Mouse (Mus musculus) ES-E14 (cell line): Measurements from ENCODE around the gene Samd11.

Experiments
- MAFK ChIP-seq: IDR thresholded peaks from 2 replicates; pipeline ENCODE4 v1.6.1; 2014; ENCODE audit warnings: mild to moderate bottlenecking, low read depth, low read length, inconsistent platforms; ENCODE audit not compliant: insufficient read depth
- ZC3H11A ChIP-seq: IDR thresholded peaks from 2 replicates; pipeline ENCODE4 v1.6.1; 2012; ENCODE audit warnings: low read depth, mild to moderate bottlenecking, inconsistent platforms, low read length, borderline replicate concordance

GRCm38 (mm10) chr4:156197131-156197828 is 58.2 kb downstream of the Samd11 start, which contains the start of gene Agrn:
- TF ChIP-seq MAFK (no peak), ZC3H11A (no peak)
